Mouse (Mus musculus) embryo, embryonic 9.5 days (tissue): Measurements from ENCODE around the gene Rbak.
"Not testable (repeated sequence)": the region's sequence is repeated elsewhere in the genome, so short reads cannot be mapped to it uniquely, and the experiment has no call there.

ENCODE experiments used
- DNase-seq: peaks from one replicate; pipeline ENCODE4 v3.0.0-alpha.2; 2017; ENCODE audit errors: extremely low spot score

Gene Rbak

DNA sequence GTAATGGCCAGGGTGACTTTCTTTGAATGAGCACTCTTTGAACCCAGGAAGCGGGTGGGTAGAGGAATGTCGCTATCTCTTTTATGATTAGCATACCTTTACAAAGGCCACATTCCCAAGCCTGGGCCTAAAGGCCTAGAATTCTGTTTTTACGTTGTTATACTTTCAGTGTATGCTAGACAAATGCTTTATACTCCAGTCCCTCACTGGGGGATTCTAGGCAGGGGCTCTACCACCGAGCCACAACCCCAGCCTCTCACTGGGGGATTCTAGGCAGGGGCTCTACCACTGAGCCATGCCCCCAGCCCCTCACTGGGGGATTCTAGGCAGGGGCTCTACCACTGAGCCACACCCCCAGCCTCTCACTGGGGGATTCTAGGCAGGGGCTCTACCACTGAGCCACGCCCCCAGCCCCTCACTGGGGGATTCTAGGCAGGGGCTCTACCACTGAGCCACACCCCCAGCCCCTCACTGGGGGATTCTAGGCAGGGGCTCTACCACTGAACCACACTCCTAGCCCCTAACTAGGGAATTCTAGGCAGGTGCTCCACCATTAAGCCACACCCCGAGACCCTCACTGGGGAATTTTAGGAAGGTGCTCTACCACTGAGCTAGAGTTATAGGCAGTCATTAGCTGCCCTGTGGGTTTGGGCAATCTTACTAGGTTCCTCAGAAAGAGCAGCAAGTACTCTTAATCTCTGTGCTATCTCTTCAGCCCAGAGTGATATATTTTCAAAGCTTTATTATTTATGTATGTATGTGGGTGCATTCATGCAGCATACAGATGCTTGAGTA, 46.2 kb downstream of the Rbak start:
- DNase-seq: not testable (repeated sequence)

- DNase-seq: no peak
Measured at GRCm38 (mm10) chr5:143132935-143133514, 47.5 kb downstream of the Rbak start.

- no peak for DNase-seq
Measured at GRCm38 (mm10) chr5:143130342-143130741, 50.2 kb downstream of the Rbak start.

GRCm38 (mm10) chr5:143129101-143129500, 51.5 kb downstream of the Rbak start:
- DNase-seq: no peak

DNA sequence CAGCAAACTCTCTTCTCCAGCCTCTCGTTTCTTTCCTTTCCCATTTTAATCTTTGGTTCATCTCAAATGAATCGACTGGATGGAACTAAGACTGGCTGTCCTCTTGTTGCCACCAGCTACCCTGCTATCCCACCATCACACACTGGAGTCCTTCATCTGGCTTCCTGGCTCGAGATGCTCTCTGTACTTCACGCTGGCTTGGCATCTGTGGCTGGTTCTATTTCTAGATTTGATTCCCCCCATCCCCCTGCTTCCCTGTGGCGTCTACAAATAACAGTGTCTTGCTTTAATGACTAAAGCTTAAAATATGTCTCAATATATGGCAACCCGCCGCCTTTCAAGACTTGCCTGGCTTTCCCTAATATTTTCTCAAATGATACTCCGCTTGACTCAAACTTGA, 52.7 kb downstream of the Rbak start:
- no peak for DNase-seq

DNA sequence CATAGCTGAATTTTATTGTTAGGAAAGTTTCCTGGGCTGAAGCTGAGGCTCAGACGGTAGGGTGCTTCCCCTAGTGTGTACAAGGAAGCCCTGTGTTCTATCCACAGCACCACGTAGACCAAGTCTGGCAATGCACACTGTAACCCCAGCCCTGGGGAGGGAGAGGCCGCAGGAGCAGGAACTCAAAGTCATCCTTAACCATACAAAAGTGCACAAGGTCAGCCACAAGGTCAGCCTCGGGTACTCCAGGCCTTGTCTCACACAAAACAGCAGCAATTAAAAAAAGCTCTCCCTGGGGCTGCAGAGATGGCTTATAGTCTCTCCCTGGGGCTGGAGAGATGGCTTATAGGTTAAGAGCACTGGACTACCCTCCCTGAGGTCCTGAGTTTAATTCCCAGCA, 53.7 kb downstream of the Rbak start:
- DNase-seq: no peak

DNA sequence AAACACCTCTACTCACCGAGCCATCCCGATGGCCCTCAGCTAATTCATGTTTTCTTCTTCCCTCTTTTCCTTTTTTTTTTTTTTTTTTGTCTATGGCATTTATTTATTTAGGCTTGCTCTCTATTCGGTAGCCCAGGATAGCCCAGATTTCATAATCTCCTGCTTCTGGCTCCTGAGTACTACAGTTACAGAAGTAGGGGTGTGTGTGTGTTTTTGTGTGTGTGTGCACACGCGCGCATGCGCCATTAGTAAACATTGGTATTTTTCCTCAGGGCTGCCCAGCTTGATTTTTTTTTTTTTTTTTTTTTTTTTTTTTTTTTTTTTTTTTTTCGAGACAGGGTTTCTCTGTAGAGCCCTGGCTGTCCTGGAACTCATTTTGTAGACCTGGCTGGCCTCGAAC, 54.5 kb downstream of the Rbak start:
- no peak for DNase-seq

- DNase-seq: no peak
Measured at GRCm38 (mm10) chr5:143125601-143126000, 55.0 kb downstream of the Rbak start.

GRCm38 (mm10) chr5:143124805-143125378, 55.7 kb downstream of the Rbak start:
- DNase-seq: no peak

DNA sequence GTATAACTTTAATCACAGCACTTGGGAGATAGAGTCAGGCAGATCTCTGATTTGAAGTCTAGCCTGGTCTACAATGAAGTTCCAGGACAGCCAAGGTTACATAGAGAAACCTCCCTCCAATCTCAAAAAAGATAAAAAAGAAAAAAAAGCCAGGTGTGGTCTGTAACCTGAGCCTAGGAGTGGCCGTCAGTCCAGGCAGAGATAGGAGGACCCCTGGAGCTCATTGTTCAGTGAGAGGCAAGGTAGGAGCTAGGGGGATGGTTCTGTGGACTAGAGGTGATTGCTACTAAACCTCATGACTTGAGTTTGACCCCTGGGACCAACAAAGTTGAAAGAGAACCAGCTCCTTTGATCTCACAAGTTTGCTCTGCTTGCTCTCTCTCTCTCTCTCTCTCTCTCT, 57.9 kb downstream of the Rbak start:
- no peak for DNase-seq
